Mouse (Mus musculus) liver, adult 2 months (tissue): ENCODE data around the gene Adap2.

ENCODE experiments used
- CTCF ChIP-seq: fragments of 200-500 bp; IDR thresholded peaks from 2 replicates; pipeline ENCODE4 v1.5.1; 2011; ENCODE audit warnings: low read depth, low read length, control low read depth
- POLR2A ChIP-seq: fragments of 200-500 bp; IDR thresholded peaks from 2 replicates; pipeline ENCODE4 v1.6.1; 2011; ENCODE audit warnings: low read length, control low read depth; ENCODE audit not compliant: insufficient read depth; ENCODE audit errors: extremely low read depth

GRCm38 (mm10) chr11:80215291-80215690, 61.4 kb downstream of the Adap2 start:
- TF ChIP-seq CTCF (no peak), POLR2A (no peak)
